Mouse (Mus musculus) thymus, adult 2 months (tissue): ENCODE measurements around the gene 1500009L16Rik.

Source experiments
- CTCF ChIP-seq: fragments of 200-500 bp; IDR thresholded peaks from 2 replicates; pipeline ENCODE4 v1.5.1; 2012; ENCODE audit warnings: mild to moderate bottlenecking, control low read depth, low read length, moderate library complexity, borderline replicate concordance; ENCODE audit not compliant: control insufficient read depth, poor library complexity, insufficient read depth; ENCODE audit errors: extremely low read depth
- POLR2A ChIP-seq: fragments of 200-500 bp; IDR thresholded peaks from 2 replicates; pipeline ENCODE4 v1.6.1; 2012; ENCODE audit warnings: mild to moderate bottlenecking, low read length, control low read depth, moderate library complexity; ENCODE audit not compliant: control insufficient read depth, poor library complexity, insufficient read depth; ENCODE audit errors: extremely low read depth

GRCm38 (mm10) chr10:83753056-83753455 lies 30.4 kb downstream of the 1500009L16Rik start:
- TF ChIP-seq CTCF (no peak), POLR2A (no peak)
